Mouse (Mus musculus) testis, adult 2 months (tissue): ENCODE results near the gene Mrgprh.

Experiments
- CTCF ChIP-seq: fragments of 200-500 bp; IDR thresholded peaks from 2 replicates; pipeline ENCODE4 v1.5.1; 2012; ENCODE audit warnings: low read depth, mild to moderate bottlenecking, inconsistent platforms, low read length, moderate library complexity; ENCODE audit not compliant: control insufficient read depth, insufficient read depth, insufficient replicate concordance
- POLR2A ChIP-seq: fragments of 200-500 bp; IDR thresholded peaks from 2 replicates; pipeline ENCODE4 v1.6.1; 2012; ENCODE audit warnings: low read depth, mild to moderate bottlenecking, inconsistent platforms, low read length, moderate library complexity; ENCODE audit not compliant: control insufficient read depth

DNA sequence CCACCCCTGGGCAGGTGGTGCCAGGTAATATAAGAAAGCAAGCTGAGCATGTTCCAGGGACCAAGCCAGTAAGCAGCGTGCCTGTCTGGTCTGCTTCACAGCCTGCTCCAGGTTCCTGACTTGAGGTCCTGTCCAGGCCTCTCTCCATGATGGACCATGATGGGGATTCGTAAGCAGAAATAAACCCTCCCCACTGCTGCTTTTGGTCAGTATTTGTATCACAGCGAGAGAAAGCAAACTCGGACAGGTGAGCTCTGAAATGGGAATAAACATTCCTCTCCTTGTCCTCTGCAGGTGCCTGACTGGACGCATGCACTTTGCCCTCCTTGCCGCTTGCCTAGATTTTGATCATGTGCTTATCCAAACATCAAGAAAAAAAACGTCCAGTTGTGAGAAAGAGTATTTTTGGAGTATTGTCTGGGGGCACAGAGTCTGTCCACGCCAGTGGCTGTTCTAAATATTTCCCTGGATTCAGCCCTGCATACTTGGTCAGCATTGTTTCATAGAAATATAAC is 16.8 kb upstream of the Mrgprh start:
- TF ChIP-seq CTCF (no peak), POLR2A (no peak)
